Mouse (Mus musculus) thymus, postnatal 25 days (tissue): ENCODE measurements around the gene Trim8.

ENCODE experiments used
- DNase-seq: peaks from one replicate; pipeline ENCODE4 v3.0.0; 2022

Gene Trim8

GRCm38 (mm10) chr19:46480624-46481345, 20.7 kb upstream of the Trim8 start:
- no peak for DNase-seq

- DNase-seq = no peak
These were observed 20.1 kb upstream of the Trim8 start for GRCm38 (mm10) chr19:46481352-46481751.

DNA sequence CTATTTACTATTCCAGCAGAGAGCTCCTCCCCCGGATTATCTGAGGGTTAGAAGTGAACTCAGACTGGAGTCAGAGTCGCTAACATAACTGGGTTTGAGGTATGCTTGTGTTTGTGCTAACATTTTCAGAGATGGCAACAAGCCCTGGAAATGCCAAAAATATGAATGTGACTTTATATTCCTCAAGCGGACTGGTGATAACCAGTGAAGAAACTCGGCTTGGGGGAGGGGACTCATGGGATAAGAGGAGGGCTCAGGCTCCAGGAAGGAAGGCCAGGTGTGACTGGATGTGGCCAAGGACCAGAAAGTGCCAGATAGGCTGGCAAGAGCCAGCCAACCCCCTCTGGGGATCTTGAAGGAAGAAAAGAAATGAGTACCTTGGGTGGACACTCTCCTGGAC, 19.7 kb upstream of the Trim8 start:
- DNase-seq = no peak

DNA sequence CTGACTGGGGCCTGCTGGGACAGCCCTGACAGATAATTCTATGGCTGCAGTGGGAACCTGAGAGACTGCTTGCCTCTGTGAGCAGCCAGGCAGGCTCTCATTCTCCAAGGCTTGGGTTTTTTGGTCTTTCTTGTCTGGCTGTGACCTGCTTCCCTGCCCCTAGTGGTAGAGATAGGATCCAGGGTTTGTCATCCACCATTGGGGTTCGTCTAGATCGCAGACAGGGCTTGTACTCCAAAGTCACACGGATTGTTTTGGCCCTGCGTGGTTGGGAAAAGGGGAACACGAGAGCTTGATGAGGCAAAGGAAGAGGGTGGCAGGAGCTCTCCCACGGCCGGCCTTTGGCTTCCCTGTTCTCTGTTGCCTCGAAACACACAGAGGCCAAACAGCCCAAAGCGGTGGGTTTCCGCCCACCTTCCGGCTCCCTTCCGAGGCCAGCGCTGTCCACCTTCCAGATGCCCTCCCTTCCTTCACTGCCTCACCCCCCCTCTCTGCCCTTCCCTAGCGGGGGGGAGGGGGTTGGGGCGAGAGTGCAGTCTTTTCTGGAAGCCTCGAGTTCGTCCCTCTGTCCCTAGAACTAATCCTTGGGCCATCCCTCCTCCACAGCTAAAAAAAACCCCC, 18.5 kb upstream of the Trim8 start:
- no peak for DNase-seq

DNA sequence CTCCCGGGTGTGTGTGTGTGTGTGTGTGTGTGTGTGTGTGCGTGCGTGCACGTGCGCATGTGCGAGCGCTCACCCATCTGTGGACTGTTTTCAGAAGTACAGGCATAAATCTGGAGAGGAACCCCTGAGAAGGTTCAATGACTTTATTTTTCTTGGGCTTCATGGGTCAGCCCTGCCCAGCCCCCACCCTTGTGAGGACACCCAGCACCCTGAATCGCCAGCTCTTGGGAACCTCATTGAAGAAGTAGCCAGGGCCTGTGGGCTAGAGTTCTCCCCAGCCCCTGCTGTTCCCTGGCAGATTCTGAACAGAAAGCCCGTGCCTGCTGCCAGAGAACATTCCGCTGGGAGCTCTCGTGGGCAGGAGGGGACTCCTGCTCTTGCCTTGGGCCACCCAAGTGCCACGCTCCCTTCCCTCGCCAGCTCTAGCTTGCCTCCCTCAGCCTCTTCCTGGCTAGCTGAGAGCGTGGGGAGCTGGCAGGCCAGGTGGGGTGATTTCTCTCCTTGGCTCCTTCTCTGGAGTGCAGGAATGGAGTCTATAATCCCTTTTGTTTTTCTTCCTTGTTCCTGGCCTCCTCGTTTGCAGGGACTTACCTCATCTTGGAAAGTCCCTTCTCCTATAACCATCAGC, 17.7 kb upstream of the Trim8 start:
- DNase-seq = no peak

GRCm38 (mm10) chr19:46484518-46484917, 17.0 kb upstream of the Trim8 start:
- DNase-seq = no peak

DNA sequence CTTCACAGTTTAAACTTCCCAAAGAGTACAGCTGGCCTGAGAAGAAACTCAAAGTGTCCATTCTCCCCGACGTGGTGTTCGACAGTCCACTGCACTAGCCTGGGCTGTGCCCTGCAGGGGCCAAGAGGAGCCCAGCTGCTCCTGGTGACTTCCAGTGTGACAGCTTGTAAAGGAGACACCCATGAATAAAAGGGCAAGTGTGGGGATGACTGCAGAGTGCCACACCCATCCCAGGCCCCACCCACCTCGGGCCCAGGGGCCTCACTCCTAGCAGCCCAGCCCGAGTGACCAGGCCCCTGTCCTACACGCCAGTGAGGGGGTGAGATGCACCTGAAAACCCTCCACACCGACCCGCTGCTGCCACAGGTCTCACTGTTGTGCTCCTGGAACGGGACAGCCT, 15.7 kb upstream of the Trim8 start:
- DNase-seq = no peak

- DNase-seq = no peak
These were observed 14.8 kb upstream of the Trim8 start for GRCm38 (mm10) chr19:46486709-46487108.

DNA sequence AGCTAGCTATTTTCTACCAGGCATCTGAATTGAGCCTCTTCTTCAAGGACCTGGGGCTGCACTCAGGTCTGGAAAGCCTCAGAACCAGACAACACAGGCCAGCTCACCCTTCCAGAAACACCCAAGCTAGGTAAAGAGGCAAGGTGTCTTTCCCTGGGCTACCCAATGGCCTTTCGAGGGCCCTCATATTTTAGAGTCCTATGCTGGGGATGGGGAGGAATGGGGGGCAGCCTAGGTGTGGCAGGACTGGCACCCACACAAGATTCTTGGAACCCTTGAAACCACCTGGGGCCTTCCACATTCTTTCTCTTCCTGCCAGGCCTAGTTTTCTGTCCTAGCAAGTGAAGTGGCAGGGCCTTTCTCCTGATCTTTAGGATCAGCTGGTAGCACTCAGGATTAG, 12.1 kb upstream of the Trim8 start:
- DNase-seq = no peak

GRCm38 (mm10) chr19:46490634-46491033, 10.9 kb upstream of the Trim8 start:
- DNase-seq = no peak

GRCm38 (mm10) chr19:46495136-46495535, 6.4 kb upstream of the Trim8 start:
- DNase-seq = no peak

- DNase-seq = no peak
These were observed 4.3 kb upstream of the Trim8 start for GRCm38 (mm10) chr19:46497230-46497629.

- no peak for DNase-seq
These were observed 2.0 kb upstream of the Trim8 start for GRCm38 (mm10) chr19:46499539-46499835.

DNA sequence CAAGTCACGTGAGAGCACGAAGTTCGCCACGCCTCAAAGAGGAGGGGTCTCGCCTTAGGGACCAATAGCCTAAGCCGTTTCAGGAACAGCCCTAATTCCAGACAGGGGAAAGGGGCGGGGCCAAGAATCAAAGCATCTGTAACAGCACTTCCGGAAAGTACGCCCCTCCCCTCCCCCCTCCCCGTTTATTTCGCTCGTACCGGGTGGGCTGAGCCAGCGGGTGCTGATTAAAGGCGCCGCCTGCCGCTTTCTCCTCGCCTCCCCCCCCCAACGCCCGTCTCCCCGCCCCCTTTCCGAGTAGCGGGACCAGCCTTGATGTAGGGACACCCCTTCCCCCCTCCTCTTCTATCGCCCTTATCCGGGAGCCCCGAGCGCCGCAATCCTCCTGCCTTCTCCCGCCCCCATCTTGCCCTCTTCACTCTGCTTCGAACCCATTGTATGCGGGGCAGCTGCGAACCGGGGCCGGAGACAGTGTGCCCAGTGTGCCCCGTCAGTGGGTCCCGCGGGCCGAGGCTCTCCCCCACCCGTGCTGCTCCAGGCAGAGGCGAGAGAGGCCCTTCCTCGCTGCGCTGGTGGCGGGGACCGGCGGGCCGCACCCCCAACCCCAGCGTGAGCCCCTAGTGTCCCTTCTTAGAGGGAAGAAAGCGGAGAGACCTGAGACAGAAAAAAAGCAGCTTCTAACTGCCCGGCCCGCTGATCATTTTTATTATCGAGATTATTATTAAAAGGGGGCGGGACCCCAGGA, 1.5 kb upstream of the Trim8 start:
- DNase-seq = peak; percentile 96

- peak; percentile 48 for DNase-seq
These were observed 741 bp upstream of the Trim8 start for GRCm38 (mm10) chr19:46500581-46501341.

- peak; percentile 88 for DNase-seq
These were observed 560 bp downstream of the Trim8 start for GRCm38 (mm10) chr19:46502069-46502455.

GRCm38 (mm10) chr19:46502471-46503166, 1.1 kb downstream of the Trim8 start:
- peak; percentile 94 for DNase-seq

DNA sequence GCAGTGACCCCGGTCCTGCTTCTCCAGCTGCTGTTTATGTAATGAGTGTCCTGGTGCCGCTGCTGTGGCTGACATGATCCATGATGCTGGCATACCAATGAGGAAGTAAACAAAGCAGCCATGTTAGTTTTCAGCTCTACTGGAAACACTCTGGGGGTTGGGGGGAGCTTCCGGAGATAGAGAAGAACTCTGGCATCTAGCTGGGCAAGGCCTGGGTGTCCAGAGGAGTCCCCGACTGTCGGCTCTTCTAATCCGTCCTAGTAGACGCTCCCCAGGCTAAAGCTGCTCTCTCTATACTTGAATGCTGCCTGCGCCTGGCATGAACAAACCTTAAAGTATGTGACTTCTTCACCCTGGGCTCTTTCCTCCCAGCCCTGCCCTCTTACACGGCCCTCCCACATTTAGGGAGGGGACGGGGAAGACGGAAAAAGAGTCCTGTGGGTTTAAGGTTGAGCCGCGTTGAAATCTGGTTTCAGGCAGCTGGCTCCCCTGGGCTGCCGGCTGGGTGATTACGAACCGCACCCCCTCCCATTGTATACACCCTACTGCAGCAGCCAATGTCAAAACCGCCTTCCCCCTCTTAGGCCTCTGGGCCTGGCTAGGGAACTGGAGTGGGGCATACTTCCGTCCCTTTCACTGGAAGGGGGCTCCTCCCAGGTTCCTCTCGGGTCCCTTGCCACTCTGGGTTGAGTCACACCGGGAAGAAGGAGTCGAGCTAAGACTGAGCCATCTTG, 2.0 kb downstream of the Trim8 start:
- peak; percentile 86 for DNase-seq

DNA sequence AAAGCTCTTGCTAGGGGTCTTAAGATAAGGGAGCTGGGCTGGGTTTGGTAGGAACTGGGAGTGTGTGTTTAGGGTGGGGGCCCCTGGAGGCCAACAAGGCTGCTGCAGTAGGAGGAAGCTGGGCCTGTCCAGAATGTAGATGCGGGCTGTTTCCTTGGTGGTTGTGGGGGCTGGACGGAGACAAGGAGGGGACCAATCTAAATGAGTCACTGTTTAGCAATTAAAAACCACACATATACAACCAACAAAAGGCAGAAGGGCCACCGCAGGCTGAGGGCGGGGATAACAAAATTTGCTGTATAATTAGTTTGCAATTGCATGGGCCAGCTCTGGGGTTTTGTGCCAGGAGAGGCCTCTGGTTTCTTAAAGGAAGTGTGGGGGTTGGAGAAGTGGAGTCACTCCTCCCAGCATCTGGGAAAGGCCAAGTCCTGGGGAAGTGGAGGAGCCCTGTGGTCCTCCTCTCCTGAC, 2.6 kb downstream of the Trim8 start:
- no peak for DNase-seq

DNA sequence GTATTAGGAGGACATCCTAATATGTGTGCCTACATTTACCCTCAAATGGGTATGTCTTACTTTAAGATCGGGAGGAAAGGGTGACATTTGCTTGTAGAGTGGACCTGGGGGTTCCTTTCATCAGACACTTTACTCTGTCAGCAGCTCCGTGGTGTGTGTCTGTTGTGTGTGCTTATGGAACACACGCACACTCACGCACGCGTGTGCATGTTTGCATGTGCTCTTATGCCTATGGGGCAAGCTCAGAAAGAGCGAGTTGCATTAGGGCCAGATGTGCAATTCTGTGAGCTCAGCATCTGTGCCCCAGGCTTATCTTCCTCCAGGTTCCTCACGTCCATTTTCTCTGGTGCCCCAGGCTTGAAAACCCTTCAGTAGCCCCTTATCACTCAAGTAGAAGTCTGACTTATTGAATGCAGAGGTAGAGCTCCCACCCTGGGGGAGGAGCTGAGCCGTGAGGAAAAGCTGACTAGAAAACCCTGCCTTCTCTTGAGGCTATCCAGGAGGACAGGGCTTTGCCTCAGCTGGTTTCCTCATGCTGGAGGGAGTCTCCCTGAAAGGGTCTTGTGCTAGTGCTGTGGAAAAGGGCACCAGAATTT, 3.4 kb downstream of the Trim8 start:
- DNase-seq = no peak
